Mouse (Mus musculus): ENCODE results near the gene Zfp609. TPM values are rescaled to one million over a fixed set of nuclear protein-coding genes. Genes with fewer than 3 reads are reported as not detected.
"Not testable (repeated sequence)": the region's sequence is repeated elsewhere in the genome, so short reads cannot be mapped to it uniquely, and the experiment has no call there.

Gene Zfp609
- polyA plus RNA-seq, 1 experiment from 2014 or later = 5.0 TPM

DNA sequence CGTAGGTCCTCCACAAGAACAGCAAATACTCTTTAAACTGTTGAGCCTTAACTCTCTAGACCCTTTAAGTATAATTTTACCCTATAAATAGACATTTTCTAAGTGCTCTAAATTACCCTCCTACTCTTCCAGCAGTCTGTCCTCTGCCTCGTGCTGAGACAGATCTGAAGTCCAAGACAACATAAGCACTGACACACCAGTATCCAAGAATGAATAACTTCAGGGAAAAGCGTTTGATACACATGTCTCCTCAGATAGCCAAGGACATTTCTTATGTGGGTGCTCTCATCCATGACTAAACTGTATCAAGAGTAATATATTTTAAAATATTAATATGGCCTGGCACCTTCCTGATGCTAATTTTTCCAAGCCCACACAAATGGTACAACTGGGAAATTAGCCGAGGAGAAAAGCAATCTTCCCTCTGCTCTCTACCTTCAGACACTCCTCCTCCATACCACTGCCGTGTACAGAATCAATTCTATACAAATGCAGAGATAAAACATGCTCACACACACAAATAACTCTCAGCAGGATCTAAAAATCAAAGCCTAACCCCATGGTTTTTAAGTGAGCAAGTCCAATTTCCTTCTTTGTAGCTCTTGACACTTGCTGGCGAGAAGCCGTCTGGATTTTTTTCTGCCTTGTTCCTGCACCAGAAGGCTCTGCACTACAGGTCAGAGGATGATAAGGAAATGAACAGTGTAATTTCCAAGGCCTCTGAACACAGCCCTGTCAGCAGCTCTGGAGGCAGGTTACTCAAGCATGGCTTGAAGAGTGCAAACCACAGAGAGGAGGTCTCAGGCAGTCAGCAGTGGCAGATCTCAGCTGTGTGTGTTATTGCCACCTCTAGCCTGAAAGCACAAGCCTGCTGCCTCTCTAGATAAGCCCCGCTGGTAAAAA is 40.2 kb downstream of the Zfp609 start:
- Histone ChIP-seq H3K27me3 (replicated peaks; ENCODE audit: control insufficient read depth, insufficient read depth, low read length) (no peaks in the 10 kb centered on the region), H3K4me3 (ENCODE audit: low read length) (no peak overlapping the region)
- ATAC-seq = peak; percentile 91

DNA sequence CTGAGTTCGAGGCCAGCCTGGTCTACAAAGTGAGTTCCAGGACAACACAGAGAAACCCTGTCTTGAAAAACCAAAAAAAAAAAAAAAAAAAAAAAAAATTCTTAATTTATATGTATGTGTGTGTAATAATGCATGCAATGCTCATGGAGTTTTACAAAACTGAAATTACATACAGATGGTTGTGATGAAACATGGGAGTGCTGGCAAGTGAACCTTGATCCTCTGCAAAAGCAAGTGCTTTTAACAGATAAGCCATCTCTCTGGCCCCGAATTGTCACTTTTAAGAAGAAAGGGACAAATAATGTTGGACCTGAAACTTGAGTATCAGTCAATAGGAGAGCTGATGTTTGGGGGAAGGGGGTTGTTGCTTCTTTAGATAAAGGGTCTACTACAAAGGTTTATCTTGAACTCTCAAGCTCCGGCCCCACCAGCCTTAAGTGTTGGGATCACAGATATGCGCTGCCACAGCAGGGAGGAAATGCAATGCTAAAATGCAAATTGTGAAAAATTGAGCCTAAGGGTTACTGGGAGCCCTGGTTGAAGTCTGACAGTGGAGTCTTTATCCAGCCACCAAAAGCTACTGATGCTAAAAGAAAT is 41.5 kb downstream of the Zfp609 start:
- H3K4me3 ChIP-seq (ENCODE audit: low read length) = no peak overlapping the region
- no peaks in the 10 kb centered on the region for H3K9me3 ChIP-seq (ENCODE audit: control insufficient read depth, low read length)
- no peak overlapping the region for H3K9ac ChIP-seq (ENCODE audit: low read depth, low read length)
- no peaks in the 10 kb centered on the region for H3K36me3 ChIP-seq (ENCODE audit: control insufficient read depth, insufficient read depth, low read length)
- WGBS = 79% methylated on average over 4 of the region's 4 CpGs
- H3K4me1 ChIP-seq (ENCODE audit: control insufficient read depth, insufficient read depth, low read depth, low read length) = peaks cover 29% of the 10 kb centered on the region
- H3K4me2 ChIP-seq (ENCODE audit: low read length) = no peak overlapping the region
- no peak overlapping the region for H3K27ac ChIP-seq (ENCODE audit: low read depth, low read length)
- ATAC-seq = no peak
- H3K27me3 ChIP-seq (replicated peaks; ENCODE audit: control insufficient read depth, insufficient read depth, low read length) = no peaks in the 10 kb centered on the region

More for the DNA sequence above, 40.2 kb downstream of the Zfp609 start:
- Histone ChIP-seq H3K27ac (ENCODE audit: low read depth, low read length) (peak overlapping the region; percentile 68), H3K36me3 (ENCODE audit: control insufficient read depth, insufficient read depth, low read length) (no peaks in the 10 kb centered on the region), H3K4me2 (ENCODE audit: low read length) (no peak overlapping the region), H3K9me3 (ENCODE audit: control insufficient read depth, low read length) (no peaks in the 10 kb centered on the region), H3K9ac (ENCODE audit: low read depth, low read length) (no peak overlapping the region), H3K4me1 (ENCODE audit: control insufficient read depth, insufficient read depth, low read depth, low read length) (peaks cover 38% of the 10 kb centered on the region)
- 23% methylated on average over 8 of the region's 8 CpGs for WGBS

DNA sequence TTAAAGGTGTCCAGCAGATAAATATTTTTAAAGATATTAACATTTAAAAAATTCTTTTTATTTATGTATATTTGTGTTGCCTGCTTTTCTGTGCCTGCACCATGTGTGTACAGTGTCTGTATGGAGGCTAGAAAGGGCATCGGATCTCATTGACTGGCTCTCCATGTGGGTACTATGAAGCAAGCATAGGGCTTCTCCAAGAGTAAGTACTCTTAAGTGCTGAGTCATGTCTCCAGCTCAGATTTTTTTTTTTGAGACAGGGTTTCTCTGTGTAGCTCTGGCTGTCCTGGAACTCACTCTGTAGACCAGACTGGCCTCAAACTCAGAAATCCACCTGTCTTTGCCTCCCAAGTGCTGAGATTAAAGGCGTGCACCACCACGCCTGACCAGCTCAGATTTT is 47.7 kb downstream of the Zfp609 start:
- WGBS = 91% methylated on average over 3 of the region's 3 CpGs
- H3K4me2 ChIP-seq (ENCODE audit: low read length); ATAC-seq; H3K9ac ChIP-seq (ENCODE audit: low read depth, low read length); H3K27ac ChIP-seq (ENCODE audit: low read depth, low read length); H3K9me3 ChIP-seq (ENCODE audit: control insufficient read depth, low read length); H3K36me3 ChIP-seq (ENCODE audit: control insufficient read depth, insufficient read depth, low read length); H3K4me3 ChIP-seq (ENCODE audit: low read length); H3K27me3 ChIP-seq (replicated peaks; ENCODE audit: control insufficient read depth, insufficient read depth, low read length): not testable (repeated sequence)
- peaks cover 16% of the 10 kb centered on the region for H3K4me1 ChIP-seq (ENCODE audit: control insufficient read depth, insufficient read depth, low read depth, low read length)

DNA sequence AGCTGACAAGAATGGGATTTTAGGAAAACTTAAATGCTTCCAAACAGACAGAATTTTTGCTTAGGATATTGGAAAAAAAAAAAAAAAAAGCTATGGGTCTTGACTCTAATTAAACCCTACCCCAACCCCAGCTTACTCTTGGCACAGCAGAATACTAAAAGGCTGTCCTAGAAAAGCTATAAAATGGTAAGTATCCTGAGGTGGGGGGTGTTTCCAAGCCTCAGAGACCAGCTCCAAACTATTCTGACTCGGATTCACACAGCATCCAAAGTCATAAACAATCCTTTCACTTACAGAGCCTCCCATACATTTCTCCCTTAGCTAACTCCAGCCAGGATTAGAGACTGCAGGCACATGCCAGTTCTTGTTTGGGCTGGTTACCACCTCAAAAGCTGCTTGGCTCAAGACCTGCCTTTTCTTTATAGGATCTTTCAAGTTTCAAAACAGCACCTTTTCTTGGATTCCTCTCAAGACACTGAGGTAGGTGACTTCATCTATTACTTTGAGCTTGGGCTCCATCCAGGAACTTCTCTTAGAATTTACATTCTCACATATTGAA is 50.4 kb downstream of the Zfp609 start:
- Histone ChIP-seq H3K4me1 (ENCODE audit: control insufficient read depth, insufficient read depth, low read depth, low read length) (peaks cover 8% of the 10 kb centered on the region), H3K27me3 (replicated peaks; ENCODE audit: control insufficient read depth, insufficient read depth, low read length) (no peaks in the 10 kb centered on the region), H3K36me3 (ENCODE audit: control insufficient read depth, insufficient read depth, low read length) (no peaks in the 10 kb centered on the region), H3K9ac (ENCODE audit: low read depth, low read length) (no peak overlapping the region), H3K4me3 (ENCODE audit: low read length) (no peak overlapping the region), H3K9me3 (ENCODE audit: control insufficient read depth, low read length) (no peaks in the 10 kb centered on the region), H3K27ac (ENCODE audit: low read depth, low read length) (no peak overlapping the region), H3K4me2 (ENCODE audit: low read length) (no peak overlapping the region)
- 4% methylated on average over 1 of the region's 1 CpGs for WGBS
- ATAC-seq = no peak

DNA sequence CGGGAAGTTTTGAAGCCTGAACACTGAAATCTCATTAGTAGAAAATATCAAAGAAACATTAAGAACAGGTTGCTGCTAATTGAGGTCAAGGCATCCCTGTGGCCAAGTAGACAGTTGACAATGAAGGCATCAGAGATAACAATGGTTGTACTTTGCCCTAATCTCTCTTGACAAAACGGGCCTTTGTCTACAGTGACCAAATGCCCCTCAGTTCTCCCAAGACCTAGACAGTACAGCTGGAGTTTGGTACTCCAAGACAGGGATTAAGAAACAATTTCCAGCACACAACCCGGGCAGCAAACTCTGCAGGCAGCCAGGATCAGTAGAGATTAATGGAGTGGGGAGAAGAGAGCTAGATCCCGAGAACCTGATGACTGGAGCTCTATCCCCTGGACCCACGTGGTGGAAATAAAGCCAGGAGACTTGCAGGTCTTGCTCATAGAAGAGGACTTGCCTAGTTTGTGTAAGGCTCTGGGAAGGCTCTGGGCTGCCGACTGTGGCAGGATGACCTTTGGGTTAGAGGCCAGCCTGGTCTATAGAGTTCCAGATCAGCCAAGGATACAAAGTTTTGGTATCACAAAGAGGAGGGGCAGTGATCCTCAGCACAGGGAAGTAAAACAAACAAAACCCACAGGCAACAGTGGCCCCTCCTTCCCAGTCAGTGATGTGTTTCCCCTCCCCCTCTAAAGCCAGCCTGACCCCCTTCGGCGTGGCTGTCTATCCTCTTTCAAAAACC is 51.1 kb downstream of the Zfp609 start:
- H3K4me1 ChIP-seq (ENCODE audit: control insufficient read depth, insufficient read depth, low read depth, low read length) = peaks cover 11% of the 10 kb centered on the region
- WGBS = 19% methylated on average over 8 of the region's 8 CpGs
- no peak overlapping the region for H3K4me2 ChIP-seq (ENCODE audit: low read length)
- H3K27me3 ChIP-seq (replicated peaks; ENCODE audit: control insufficient read depth, insufficient read depth, low read length) = no peaks in the 10 kb centered on the region
- no peak overlapping the region for H3K27ac ChIP-seq (ENCODE audit: low read depth, low read length)
- H3K36me3 ChIP-seq (ENCODE audit: control insufficient read depth, insufficient read depth, low read length) = no peaks in the 10 kb centered on the region
- ATAC-seq = no peak
- no peak overlapping the region for H3K9ac ChIP-seq (ENCODE audit: low read depth, low read length)
- no peak overlapping the region for H3K4me3 ChIP-seq (ENCODE audit: low read length)
- H3K9me3 ChIP-seq (ENCODE audit: control insufficient read depth, low read length) = no peaks in the 10 kb centered on the region

DNA sequence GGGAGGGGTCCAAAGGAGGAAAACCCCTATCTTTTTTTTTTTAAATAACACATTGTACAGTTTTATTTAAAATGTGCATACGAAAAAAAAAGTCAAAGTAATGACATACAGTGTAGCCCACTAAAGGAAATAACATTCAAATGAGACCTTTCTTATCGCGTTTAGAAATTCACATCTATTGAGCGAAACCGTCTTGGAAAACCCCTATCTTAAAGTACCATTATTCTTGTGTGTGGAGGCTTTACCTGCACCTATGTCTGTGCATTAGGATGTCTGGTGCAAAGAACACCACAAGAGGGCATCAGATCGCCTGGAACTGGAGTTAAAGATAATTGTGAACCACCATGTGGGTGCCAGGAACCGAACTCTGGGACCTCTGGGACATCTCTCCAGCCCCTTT is 53.6 kb downstream of the Zfp609 start:
- H3K4me1 ChIP-seq (ENCODE audit: control insufficient read depth, insufficient read depth, low read depth, low read length) = peaks cover 15% of the 10 kb centered on the region
- 96% methylated on average over 7 of the region's 7 CpGs for WGBS
- no peak overlapping the region for H3K27ac ChIP-seq (ENCODE audit: low read depth, low read length)
- no peak for ATAC-seq
- H3K4me2 ChIP-seq (ENCODE audit: low read length) = no peak overlapping the region
- H3K27me3 ChIP-seq (replicated peaks; ENCODE audit: control insufficient read depth, insufficient read depth, low read length) = no peaks in the 10 kb centered on the region
- no peak overlapping the region for H3K9ac ChIP-seq (ENCODE audit: low read depth, low read length)
- H3K4me3 ChIP-seq (ENCODE audit: low read length) = no peak overlapping the region
- H3K36me3 ChIP-seq (ENCODE audit: control insufficient read depth, insufficient read depth, low read length) = no peaks in the 10 kb centered on the region
- no peaks in the 10 kb centered on the region for H3K9me3 ChIP-seq (ENCODE audit: control insufficient read depth, low read length)

DNA sequence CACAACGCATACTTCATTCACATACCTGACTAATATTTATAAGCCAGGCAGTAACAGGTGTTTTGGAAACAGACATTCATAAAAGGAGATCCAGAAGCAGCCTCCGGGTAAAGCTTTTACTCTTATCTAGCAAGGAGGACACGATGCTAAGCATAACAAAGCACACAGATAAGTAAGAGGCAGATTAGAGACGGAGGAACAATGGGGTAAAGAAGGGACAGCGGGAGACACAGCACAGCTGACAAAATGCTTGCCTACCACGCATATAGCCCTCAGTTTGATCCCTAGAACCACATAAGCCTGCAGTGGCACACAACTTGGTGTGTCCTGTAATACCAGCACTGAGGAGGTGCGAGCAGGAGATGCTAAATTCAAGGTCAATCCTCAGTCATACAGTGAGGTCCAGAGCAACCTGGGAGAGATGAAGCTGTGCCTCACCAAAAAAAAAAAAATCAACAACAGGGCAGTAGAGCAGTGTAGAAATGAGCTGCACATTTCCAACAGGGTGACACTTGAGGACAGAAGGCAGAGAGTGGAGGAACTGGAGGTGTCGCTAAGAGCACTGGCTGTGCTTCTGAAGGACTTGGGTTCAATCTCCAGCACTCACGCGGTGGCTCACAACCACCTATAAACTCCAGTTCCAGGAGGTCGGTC is 56.2 kb downstream of the Zfp609 start:
- peaks cover 9% of the 10 kb centered on the region for H3K4me1 ChIP-seq (ENCODE audit: control insufficient read depth, insufficient read depth, low read depth, low read length)
- H3K4me2 ChIP-seq (ENCODE audit: low read length) = no peak overlapping the region
- H3K4me3 ChIP-seq (ENCODE audit: low read length) = no peak overlapping the region
- H3K27ac ChIP-seq (ENCODE audit: low read depth, low read length) = peak overlapping the region; percentile 1; the same call in 1 of the 2 replicates
- H3K9ac ChIP-seq (ENCODE audit: low read depth, low read length) = no peak overlapping the region
- H3K36me3 ChIP-seq (ENCODE audit: control insufficient read depth, insufficient read depth, low read length) = no peaks in the 10 kb centered on the region
- 27% methylated on average over 11 of the region's 11 CpGs for WGBS
- H3K9me3 ChIP-seq (ENCODE audit: control insufficient read depth, low read length) = no peaks in the 10 kb centered on the region
- no peak for ATAC-seq
- H3K27me3 ChIP-seq (replicated peaks; ENCODE audit: control insufficient read depth, insufficient read depth, low read length) = no peaks in the 10 kb centered on the region

DNA sequence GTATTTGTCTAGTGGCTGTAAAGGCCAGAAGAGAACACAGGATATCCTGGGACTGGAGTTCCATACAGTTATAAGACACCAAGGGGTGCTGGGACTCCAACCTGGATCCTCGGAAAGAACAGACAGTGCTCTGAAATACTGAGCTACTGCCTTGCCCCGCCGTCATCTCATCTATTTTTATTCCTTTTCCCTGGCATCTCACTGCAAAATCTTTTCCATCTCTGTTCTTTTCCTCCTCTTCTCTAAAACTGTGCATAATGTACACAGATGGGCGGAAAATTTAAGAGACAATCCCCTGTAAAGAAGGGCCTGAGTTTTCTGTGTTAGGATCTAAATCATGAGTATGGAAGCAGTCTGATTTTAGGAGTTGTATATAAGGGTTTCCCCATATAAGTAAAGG is 64.6 kb downstream of the Zfp609 start:
- no peak for ATAC-seq
- H3K9ac ChIP-seq (ENCODE audit: low read depth, low read length) = no peak overlapping the region

More for the DNA sequence above, 64.6 kb downstream of the Zfp609 start:
- no peaks in the 10 kb centered on the region for H3K36me3 ChIP-seq (ENCODE audit: control insufficient read depth, insufficient read depth, low read length)
- H3K4me3 ChIP-seq (ENCODE audit: low read length) = no peak overlapping the region
- no peak overlapping the region for H3K27ac ChIP-seq (ENCODE audit: low read depth, low read length)
- H3K4me1 ChIP-seq (ENCODE audit: control insufficient read depth, insufficient read depth, low read depth, low read length) = no peaks in the 10 kb centered on the region
- no peaks in the 10 kb centered on the region for H3K9me3 ChIP-seq (ENCODE audit: control insufficient read depth, low read length)
- no peaks in the 10 kb centered on the region for H3K27me3 ChIP-seq (replicated peaks; ENCODE audit: control insufficient read depth, insufficient read depth, low read length)
- 87% methylated on average over 4 of the region's 4 CpGs for WGBS
- H3K4me2 ChIP-seq (ENCODE audit: low read length) = no peak overlapping the region

Data from hindbrain, embryonic 16.5 days (tissue).